Mouse (Mus musculus) urinary bladder, postnatal 10 days (tissue): Measurements from ENCODE around the gene Gls2.
A peak's percentile ranks its signal among the peaks of the same experiment; 100 is the strongest.

ENCODE experiments used
- DNase-seq: peaks from one replicate; pipeline ENCODE4 v3.0.0; 2022; ENCODE audit warnings: low spot score

Gls2 gene

GRCm38 (mm10) chr10:128231697-128232419, 37.6 kb downstream of the Gls2 start, which contains the start of gene Timeless:
Gene Timeless (plus strand): TSS chr10:128232065.
- DNase-seq: peak; percentile 39

GRCm38 (mm10) chr10:128232420-128232985, 38.2 kb downstream of the Gls2 start:
- DNase-seq: no peak

- no peak for DNase-seq
Measured at GRCm38 (mm10) chr10:128236321-128236720, 42.1 kb downstream of the Gls2 start.

- DNase-seq: no peak
Measured at GRCm38 (mm10) chr10:128237807-128238480, 43.7 kb downstream of the Gls2 start.

GRCm38 (mm10) chr10:128239140-128239539, 44.9 kb downstream of the Gls2 start:
- DNase-seq: no peak

- DNase-seq: no peak
Measured at GRCm38 (mm10) chr10:128240131-128240530, 45.9 kb downstream of the Gls2 start.

- DNase-seq: no peak
Measured at GRCm38 (mm10) chr10:128243252-128243651, 49.0 kb downstream of the Gls2 start.

- no peak for DNase-seq
Measured at GRCm38 (mm10) chr10:128244121-128244520, 49.9 kb downstream of the Gls2 start.

GRCm38 (mm10) chr10:128247020-128247732, 52.9 kb downstream of the Gls2 start:
- no peak for DNase-seq

- no peak for DNase-seq
Measured at GRCm38 (mm10) chr10:128250565-128250964, 56.3 kb downstream of the Gls2 start.

- DNase-seq: no peak
Measured at GRCm38 (mm10) chr10:128253677-128254255, 59.5 kb downstream of the Gls2 start, which contains the start of gene Apon. Gene Apon (plus strand): TSS chr10:128254096.

GRCm38 (mm10) chr10:128255925-128256324, 61.7 kb downstream of the Gls2 start:
- DNase-seq: no peak

- DNase-seq: no peak
Measured at GRCm38 (mm10) chr10:128256328-128256727, 62.1 kb downstream of the Gls2 start.

- no peak for DNase-seq
Measured at GRCm38 (mm10) chr10:128258953-128259352, 64.7 kb downstream of the Gls2 start.
